Mouse (Mus musculus): ENCODE results near the gene Timp2.

Gene Timp2

DNA sequence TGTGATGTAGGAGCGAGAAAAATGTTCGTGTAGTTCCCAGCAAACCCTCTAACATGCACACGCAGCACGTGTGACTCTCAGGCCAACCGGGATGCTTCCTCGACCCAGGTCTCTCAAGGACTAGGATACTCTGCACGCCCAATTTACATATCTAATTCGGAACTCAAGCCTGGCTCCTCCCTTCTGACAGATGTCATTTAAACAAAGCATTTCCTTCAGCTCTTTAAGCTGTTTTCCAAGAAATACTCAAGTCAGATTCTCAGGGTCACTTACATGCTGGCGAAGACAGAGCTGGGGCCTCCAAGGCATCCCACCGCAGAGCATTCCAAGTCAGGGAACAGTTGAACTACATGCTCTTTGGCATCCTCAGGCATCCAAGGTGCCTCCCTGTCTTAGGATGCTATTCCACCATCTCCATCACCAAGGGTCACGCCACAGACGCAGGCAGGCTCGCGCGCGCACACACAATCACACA lies 66.5 kb downstream of the Timp2 start:
- DNase-seq = no peak

DNA sequence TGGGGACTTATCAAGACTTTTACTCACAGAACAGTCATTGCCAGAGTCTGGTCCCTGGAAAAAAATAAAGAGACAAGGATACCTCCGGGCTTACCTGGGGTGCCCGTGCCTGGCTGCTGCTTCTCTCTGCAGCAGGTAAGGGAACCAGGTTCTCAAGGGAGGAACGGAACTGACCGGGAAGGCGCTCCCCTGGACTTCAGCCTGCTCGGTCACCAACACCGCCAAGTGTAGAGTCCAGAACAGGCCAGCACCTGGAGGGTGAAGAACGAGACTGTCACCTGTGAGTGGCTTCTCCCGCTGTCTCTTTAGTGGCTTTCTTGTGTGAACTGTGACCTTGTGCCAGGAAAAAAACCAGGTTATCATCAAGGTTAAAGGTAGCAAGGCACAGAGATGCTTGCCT lies 68.0 kb downstream of the Timp2 start:
- DNase-seq = no peak

DNA sequence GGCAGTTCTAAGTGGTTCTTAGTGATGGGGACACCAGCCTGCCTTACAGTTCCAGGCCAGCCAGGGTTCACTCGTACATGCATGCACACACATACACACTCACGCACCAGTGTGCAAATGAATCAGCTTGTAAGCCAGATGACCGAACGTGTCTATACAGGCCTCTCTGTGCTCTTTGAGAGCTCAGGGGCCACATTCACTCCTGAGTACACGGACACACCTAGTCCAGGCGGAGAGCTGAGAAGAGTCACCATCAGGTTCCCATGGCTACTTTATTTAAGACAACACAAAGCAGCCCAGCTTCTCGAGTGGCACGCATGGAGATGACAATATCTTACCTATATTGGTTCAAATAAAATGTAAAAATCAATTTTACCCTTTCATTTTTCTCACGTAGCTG lies 69.1 kb downstream of the Timp2 start:
- DNase-seq = no peak

DNA sequence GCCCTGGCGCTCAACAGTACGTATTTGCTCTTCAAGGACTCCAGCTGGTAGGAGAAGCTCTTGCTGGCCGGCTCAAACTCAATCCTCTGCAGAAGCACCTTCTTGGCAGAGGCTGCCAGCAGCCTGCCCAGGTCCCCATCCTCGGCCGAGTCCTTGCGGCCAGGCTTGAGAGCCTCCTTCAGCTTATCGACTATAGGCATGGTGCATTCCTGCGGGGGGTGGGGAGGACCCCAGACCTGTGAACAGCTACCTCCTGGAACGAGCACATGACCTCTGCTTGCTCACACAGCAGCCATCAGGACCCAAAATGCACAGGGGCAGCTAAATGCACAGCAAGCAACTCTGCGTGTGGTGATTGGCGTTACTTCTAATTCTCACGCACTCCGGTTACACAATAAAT lies 69.7 kb downstream of the Timp2 start:
- DNase-seq = no peak

GRCm38 (mm10) chr11:118280218-118280617 lies 75.3 kb downstream of the Timp2 start:
- no peak for DNase-seq

GRCm38 (mm10) chr11:118276328-118276727 lies 79.2 kb downstream of the Timp2 start:
- peak; percentile 52 for DNase-seq

DNA sequence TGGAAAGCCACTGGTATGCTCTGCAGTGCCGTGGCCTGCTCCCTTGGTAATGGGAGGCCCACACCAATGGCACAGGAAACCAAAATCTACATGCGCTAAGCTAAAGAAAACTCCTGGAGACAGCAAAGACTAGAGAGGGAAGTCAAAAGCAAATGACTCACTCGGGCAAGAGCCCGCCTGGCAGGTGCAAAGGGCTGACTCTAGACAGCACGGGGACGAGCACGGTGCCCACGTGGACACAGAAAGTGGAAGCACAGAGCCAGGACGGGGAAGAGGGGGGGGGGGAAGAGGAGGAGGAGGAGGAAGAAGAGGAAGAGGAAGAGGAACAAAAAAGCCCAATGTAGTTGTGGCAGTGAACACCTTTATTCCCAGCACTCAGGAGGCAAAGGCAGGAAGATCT lies 80.4 kb downstream of the Timp2 start:
- no peak for DNase-seq

DNA sequence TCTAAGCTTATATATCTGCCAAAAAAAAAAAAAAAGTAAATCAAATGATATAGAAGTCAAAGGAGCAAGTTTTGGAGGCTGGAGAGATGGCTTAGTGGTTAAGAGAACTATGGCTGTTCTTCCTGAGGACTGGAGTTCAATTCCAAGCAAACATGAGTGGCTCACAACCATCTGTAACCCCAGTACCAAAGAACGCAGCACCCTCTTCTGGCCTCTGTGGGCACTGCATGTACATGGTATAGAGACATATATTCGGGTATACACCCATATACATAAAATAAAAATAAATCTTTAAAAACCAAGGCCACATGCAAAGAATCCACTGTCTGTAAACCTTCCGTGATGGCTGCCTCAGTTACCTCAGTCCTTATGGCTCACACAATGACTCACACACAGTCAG lies 85.7 kb downstream of the Timp2 start:
- DNase-seq = no peak

DNA sequence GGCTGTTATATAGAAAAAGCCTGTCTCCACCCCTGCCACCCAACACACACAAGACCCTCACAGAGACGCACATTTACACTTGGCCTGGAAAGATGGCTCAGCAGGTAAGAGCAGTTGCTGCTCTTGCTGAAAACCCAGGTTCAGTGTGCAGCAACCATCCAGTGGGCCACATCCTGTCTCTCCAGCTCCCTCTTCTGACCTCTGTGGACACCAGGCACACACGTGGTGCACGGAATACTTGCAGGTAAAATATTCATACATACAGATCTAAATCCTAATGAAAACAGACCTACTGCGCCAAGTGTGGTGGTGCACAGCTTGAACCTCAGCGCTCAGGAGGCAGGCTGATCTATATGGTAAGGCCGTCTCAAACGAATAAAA lies 88.9 kb downstream of the Timp2 start:
- DNase-seq = no peak

DNA sequence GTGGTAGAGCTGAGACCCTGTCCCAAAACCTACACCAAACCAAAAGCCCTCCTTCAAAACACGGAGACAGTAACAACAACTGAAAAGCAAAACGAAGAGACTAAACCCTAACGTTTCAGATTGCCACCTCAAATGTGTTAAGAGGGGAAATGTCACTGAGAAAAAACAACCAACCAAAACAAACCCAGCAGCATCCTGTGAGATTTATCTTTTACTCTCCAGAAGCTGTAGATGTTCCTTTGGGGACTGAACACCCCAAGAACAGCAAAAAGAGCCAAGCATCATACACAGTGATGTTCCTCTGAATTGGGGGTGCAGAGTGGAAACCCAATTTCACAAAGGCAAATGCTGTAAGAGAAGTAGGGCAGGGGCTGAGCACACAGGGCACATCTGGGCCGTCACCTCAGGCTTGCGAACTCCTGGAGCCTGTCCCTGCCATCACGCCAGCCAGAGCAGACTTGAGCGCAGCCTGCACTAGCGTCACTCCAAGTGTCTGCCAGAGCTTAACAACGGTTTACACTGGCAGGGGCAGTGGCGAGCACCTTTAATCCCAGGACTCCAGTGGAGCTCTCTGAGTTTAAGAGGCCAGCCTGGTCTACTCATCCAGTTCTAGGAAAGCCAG lies 89.4 kb downstream of the Timp2 start:
- no peak for DNase-seq

GRCm38 (mm10) chr11:118265621-118266020 lies 89.9 kb downstream of the Timp2 start:
- no peak for DNase-seq

- peak; percentile 43 for DNase-seq
Observed at GRCm38 (mm10) chr11:118263146-118263545, 92.4 kb downstream of the Timp2 start.

DNA sequence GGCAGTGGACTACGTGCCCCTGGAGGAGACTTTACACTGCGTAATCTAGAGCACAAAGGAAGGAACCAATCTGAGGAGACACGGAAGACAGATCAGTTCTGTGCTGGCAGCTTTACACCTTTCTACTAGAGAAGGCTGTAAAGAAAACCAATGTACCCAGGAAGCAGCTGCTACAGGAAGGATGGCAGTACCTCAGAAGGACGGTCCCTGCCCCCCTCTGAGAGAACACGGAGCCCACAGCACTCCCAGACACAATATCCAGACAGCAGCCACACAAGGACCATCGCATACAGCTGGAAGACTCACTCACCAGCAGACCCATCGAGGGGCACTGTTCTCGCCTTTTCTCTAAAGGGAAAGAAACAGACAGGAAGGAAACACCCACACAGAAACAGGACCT lies 95.5 kb downstream of the Timp2 start:
- DNase-seq = no peak

- DNase-seq = no peak
Observed at GRCm38 (mm10) chr11:118259580-118259979, 96.0 kb downstream of the Timp2 start.

DNA sequence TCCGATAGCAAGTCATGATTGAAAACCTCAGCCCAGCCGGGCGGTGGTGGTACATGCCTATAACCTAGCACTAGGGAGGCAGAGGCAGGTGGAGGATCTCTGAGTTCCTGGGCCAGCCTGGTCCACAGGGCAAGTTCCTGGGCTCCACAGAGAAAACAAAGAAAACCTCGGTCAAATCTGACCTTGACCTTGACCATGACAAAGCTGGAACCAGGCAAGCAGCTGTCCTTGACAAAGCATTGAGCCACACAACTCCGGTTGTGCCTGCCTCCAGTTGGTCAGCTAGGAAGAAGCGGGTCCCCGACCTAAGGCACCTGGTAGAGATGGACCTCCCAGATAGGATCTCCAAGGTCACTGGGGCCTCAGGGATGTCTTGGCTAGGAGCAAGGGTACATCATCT lies 99.2 kb downstream of the Timp2 start:
- no peak for DNase-seq

GRCm38 (mm10) chr11:118254159-118254951 lies 101.2 kb downstream of the Timp2 start:
- DNase-seq = peak; percentile 58

DNA sequence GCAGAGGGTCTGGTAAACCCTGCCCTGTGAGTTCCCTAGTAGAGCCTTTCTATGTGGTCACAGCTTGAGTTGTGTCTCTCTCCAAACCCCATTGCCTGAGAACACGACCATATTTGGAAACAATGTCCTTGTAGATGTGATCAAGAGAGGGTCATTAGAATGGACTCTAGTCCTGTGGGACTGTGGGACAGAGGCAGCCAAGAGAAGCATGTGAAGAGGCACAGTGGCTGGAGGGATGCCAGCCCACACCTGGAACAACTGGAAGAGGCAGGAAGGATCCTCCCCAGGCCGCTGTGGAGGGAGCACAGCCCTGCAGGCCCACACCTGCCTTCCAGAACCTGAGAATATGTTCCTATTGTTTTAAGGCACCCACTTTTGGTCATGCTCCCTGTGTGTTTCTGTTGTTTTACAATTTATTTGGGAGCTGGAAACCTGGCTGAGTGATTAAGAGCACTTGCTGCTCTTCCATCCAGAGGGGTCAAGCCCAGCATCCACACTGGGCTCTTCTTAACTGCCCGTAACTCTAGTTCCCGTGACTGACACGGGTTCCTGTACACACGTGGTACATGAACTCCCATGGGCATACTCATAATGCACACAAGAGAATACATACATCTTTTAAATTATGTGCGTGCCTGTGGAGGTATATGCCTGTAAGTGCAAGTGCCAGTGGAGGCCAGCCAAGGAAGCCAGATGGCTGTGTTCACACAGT lies 101.9 kb downstream of the Timp2 start:
- no peak for DNase-seq
